Mouse (Mus musculus) spleen, adult 2 months (tissue): ENCODE measurements around the gene Syt14.

Source experiments
- CTCF ChIP-seq: fragments of 200-500 bp; IDR thresholded peaks from 2 replicates; pipeline ENCODE4 v1.5.1; 2011; ENCODE audit warnings: mild to moderate bottlenecking, inconsistent platforms; ENCODE audit not compliant: insufficient read depth, insufficient read length, insufficient replicate concordance; ENCODE audit errors: extremely low read depth
- POLR2A ChIP-seq: fragments of 200-500 bp; IDR thresholded peaks from 2 replicates; pipeline ENCODE4 v1.6.1; 2011; ENCODE audit warnings: low read depth, low read length, inconsistent platforms

- no peak for TF ChIP-seq POLR2A
- no peak for TF ChIP-seq CTCF
Measured at GRCm38 (mm10) chr1:193000908-193001307, 34.7 kb downstream of the Syt14 start.
